Mouse (Mus musculus): ENCODE data around the gene Hoxd4. TPM values are rescaled to one million over a fixed set of nuclear protein-coding genes. Genes with fewer than 3 reads are reported as not detected.

Hoxd4 gene
- polyA plus RNA-seq, 1 experiment from 2014 or later: 1.2 TPM

DNA sequence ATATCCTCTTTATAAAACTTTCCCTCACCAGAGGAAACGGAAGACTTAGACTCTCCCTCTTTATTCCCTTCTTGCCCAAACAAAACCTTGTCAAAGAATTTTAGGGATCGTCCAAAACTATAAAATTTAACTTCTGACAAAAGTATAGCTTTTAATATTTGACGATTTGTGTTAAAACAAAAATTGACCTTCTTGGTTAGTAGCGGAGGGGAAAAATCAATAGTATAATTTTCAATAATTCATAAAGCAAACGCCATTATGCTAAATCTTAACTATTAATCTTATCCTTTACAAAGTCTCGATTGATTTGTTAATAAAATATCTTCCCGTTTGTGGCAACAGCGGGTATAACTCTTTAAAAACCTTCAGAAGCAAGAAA, 21.4 kb upstream of the Hoxd4 start:
- Histone ChIP-seq H3K27me3 (replicated peaks) (peaks cover 82% of the 10 kb centered on the region), H3K36me3 (no peaks in the 10 kb centered on the region), H3K4me1 (replicated peaks) (peaks cover 10% of the 10 kb centered on the region; the same call in 1 of the 2 replicates), H3K4me3 (replicated peaks) (no peak overlapping the region; the same call in 1 of the 2 replicates), H3K9me3 (no peaks in the 10 kb centered on the region), H3K4me2 (replicated peaks) (no peak overlapping the region), H3K9ac (no peak overlapping the region), H3K27ac (no peak overlapping the region)
- ATAC-seq: no peak
- 12% methylated on average over 8 of the region's 8 CpGs for WGBS

DNA sequence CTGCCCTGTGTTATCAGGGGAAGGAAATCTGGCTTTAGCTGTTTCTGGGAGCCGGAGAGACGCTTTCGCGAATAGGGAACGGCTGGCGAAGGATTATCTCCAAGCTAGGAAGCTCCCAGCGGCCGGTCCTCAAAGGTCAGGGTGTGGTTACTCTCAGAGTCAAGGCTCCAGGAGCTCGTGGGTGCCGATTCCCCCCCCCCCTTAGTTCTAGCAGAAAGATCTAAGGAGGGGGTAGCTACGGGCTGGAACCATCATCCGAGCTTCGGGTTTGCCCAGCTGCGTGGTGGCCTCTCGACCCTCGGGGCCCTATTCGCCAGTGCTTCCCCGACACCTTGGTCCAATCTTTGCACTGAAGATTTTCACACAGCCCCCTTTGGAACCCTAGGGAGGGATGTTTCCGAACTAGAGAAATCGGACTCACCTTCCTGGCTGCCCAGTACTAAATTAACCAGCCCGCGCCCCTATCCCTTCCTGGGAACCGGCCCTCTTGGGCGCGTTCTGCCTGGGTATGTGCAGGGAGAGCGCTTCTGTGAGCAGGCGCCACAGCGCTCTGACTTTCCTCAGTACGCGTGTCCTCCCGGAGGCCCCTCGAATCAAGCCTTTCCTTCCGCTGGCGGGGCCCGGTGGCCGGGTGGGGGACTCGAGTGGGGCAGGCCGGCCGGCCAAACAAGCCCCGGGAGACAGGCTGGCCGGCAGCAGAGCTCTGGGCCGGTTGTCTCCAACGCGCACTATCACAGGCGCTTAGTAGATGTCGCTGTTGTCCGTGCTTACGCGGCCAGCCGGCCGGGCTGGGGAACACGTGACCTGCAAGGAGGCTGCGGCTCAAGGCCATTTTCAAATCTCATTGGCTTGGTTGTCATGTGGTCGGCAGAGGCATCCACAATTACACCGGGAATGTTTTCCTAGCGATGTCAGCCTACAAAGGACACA, 20.4 kb upstream of the Hoxd4 start, which contains the start of gene Hoxd10:
TSS of gene Hoxd10 (plus strand) at position 903 of the 930 bp plus-strand sequence.
- Histone ChIP-seq H3K4me2 (replicated peaks) (peak within 1 kb of the TSS; percentile 49), H3K36me3 (no peaks in the 10 kb centered on the region), H3K27me3 (replicated peaks) (peaks cover 88% of the 10 kb centered on the region), H3K9ac (peak within 1 kb of the TSS; percentile 39; the same call in 1 of the 2 replicates), H3K4me3 (replicated peaks) (peak within 1 kb of the TSS; percentile 31), H3K9me3 (no peaks in the 10 kb centered on the region), H3K27ac (0 out of 2 replicates have a peak within 1 kb of the TSS, but pooled peaks have one; percentile 17), H3K4me1 (replicated peaks) (peaks cover 10% of the 10 kb centered on the region; the same call in 1 of the 2 replicates)
- WGBS: 2% methylated on average over 56 of the region's 56 CpGs
- ATAC-seq: peak; percentile 76

DNA sequence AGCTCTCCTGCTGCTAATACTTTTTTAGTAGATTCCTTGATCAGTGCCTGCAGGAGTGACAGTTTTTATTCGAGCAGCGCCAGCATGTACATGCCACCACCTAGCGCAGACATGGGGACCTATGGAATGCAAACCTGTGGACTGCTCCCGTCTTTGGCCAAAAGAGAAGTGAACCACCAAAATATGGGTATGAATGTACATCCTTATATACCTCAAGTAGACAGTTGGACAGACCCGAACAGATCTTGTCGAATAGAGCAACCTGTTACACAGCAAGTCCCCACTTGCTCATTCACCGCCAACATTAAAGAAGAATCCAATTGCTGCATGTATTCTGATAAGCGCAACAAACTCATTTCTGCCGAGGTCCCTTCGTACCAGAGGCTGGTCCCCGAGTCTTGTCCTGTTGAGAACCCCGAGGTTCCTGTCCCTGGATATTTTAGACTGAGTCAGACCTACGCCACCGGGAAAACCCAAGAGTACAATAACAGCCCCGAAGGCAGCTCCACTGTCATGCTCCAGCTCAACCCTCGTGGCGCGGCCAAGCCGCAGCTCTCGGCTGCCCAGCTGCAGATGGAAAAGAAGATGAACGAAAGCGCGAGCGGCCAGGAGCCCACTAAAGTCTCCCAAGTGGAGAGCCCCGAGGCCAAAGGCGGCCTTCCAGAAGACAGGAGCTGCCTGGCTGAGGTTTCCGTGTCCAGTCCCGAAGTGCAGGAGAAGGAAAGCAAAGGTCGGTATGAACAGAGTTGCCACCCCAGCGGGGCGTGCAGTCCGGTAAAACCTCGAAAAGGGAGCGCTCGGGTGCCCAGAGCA, 19.5 kb upstream of the Hoxd4 start:
- H3K9ac ChIP-seq: peak overlapping the region; percentile 15; the same call in 1 of the 2 replicates
- no peak for ATAC-seq
- no peaks in the 10 kb centered on the region for H3K36me3 ChIP-seq
- peaks cover 89% of the 10 kb centered on the region for H3K27me3 ChIP-seq (replicated peaks)
- H3K4me2 ChIP-seq (replicated peaks): peak overlapping the region; percentile 49
- no peaks in the 10 kb centered on the region for H3K9me3 ChIP-seq
- H3K4me3 ChIP-seq (replicated peaks): peak overlapping the region; percentile 31
- WGBS: 4% methylated on average over 35 of the region's 35 CpGs
- peaks cover 10% of the 10 kb centered on the region; the same call in 1 of the 2 replicates for H3K4me1 ChIP-seq (replicated peaks)
- no peak overlapping the region for H3K27ac ChIP-seq

DNA sequence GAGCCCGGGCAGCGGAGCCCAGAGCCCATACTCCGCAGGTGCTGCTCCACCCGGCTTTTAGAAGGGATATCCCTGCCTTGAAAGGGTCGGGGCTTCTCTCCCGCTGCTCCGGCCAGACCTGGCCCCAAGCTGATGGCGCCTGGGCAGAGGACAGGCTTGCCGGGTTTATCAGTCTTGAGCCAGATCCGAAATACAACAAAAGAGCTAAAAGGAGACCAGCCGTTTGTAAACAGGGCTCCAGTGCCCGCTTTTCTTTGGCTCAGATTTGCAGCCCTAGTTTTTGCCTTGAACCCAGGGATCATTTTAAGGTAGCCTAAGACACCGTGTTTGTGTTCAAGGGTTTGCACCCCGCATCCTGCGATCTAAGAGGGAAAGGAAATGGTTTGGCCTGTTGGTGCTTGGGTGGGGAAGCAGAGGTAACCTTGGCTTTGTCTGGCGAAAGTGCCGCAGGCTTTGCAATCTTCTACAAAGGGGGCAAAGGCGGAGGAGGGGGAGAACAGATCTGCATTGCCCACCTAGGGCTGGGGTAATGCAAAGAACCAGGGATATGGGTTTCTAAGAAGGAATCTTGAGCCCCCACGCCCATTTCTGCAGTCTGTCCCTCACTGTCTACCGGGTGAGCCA, 18.8 kb upstream of the Hoxd4 start:
- peak overlapping the region; percentile 31 for H3K4me3 ChIP-seq (replicated peaks)

DNA sequence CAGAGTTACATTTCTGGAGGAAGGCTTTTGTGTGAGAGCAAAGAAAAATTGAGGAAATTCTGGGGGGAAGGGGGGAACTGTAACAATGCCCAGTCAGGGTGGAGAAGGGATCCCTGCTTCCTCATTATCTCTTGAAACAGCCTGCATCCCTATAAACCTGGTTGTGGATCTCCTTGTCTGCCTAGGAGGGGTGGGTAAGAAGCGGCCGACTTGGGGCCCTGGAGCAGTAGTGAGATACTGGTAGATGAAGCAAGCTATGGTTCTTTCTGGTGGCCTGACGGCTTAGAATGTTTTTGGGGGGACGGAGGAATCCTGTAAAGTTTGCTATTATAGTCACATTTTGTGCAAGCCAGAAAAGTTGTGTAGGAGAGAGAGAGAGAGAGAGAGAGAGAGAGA, 18.3 kb upstream of the Hoxd4 start:
- peak overlapping the region; percentile 31 for H3K4me3 ChIP-seq (replicated peaks)
- 0 out of 2 replicates have a peak overlapping the region, but pooled peaks have one; percentile 45 for H3K4me2 ChIP-seq (replicated peaks)
- H3K4me1 ChIP-seq (replicated peaks): peaks cover 20% of the 10 kb centered on the region
- H3K27me3 ChIP-seq (replicated peaks): peaks cover 90% of the 10 kb centered on the region
- H3K36me3 ChIP-seq: no peaks in the 10 kb centered on the region
- H3K9me3 ChIP-seq: no peaks in the 10 kb centered on the region
- no peak overlapping the region for H3K9ac ChIP-seq
- 19% methylated on average over 4 of the region's 4 CpGs for WGBS
- H3K27ac ChIP-seq: no peak overlapping the region
- ATAC-seq: no peak

More for the DNA sequence above, 18.8 kb upstream of the Hoxd4 start:
- Histone ChIP-seq H3K36me3 (no peaks in the 10 kb centered on the region), H3K9me3 (no peaks in the 10 kb centered on the region), H3K4me1 (replicated peaks) (peaks cover 15% of the 10 kb centered on the region), H3K27ac (no peak overlapping the region), H3K9ac (peak overlapping the region; percentile 15; the same call in 1 of the 2 replicates), H3K27me3 (replicated peaks) (peaks cover 89% of the 10 kb centered on the region), H3K4me2 (replicated peaks) (peak overlapping the region; percentile 45)
- no peak for ATAC-seq
- 3% methylated on average over 20 of the region's 20 CpGs for WGBS

DNA sequence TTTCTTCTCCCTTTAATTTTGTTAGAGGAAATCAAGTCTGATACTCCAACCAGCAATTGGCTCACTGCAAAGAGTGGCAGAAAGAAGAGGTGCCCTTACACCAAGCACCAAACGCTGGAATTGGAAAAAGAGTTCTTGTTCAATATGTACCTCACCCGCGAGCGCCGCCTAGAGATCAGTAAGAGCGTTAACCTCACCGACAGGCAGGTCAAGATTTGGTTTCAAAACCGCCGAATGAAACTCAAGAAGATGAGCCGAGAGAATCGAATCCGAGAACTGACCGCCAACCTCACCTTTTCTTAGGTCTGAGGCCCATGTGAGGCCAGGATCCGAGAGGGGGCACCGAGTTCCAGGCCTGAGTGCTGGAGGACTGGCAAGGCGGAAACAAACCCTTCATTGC, 17.7 kb upstream of the Hoxd4 start:
- no peaks in the 10 kb centered on the region for H3K9me3 ChIP-seq
- no peak overlapping the region for H3K27ac ChIP-seq
- H3K4me1 ChIP-seq (replicated peaks): peaks cover 23% of the 10 kb centered on the region
- ATAC-seq: no peak
- H3K27me3 ChIP-seq (replicated peaks): peaks cover 93% of the 10 kb centered on the region
- no peak overlapping the region for H3K9ac ChIP-seq
- no peak overlapping the region for H3K4me2 ChIP-seq (replicated peaks)
- H3K4me3 ChIP-seq (replicated peaks): no peak overlapping the region
- WGBS: 4% methylated on average over 16 of the region's 16 CpGs
- H3K36me3 ChIP-seq: no peaks in the 10 kb centered on the region

DNA sequence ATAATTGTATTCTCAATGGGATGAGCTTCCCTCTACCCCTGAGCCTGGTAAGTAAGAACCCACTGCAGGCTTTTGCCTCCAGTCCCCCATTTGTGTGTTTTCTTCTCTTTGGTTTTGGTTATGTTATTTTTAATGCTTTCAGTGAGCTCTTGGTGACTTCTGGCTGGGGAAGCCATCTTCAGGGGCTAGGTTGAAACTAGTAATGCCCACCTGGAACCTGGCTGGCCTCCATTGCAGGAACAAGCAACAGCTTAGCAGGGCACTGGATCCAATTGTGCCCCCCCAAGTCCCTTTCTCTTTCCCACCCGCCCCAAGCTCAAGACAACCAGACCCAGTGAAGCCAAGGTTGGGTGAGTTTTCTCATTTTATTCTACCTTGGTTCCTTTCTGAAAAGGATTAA, 16.3 kb upstream of the Hoxd4 start:
- no peaks in the 10 kb centered on the region for H3K36me3 ChIP-seq
- H3K4me2 ChIP-seq (replicated peaks): no peak overlapping the region
- ATAC-seq: no peak
- peaks cover 94% of the 10 kb centered on the region for H3K27me3 ChIP-seq (replicated peaks)
- H3K4me1 ChIP-seq (replicated peaks): peaks cover 23% of the 10 kb centered on the region
- H3K9me3 ChIP-seq: no peaks in the 10 kb centered on the region
- H3K9ac ChIP-seq: no peak overlapping the region
- WGBS: 4% methylated on average over 1 of the region's 1 CpGs
- H3K4me3 ChIP-seq (replicated peaks): no peak overlapping the region
- H3K27ac ChIP-seq: no peak overlapping the region

DNA sequence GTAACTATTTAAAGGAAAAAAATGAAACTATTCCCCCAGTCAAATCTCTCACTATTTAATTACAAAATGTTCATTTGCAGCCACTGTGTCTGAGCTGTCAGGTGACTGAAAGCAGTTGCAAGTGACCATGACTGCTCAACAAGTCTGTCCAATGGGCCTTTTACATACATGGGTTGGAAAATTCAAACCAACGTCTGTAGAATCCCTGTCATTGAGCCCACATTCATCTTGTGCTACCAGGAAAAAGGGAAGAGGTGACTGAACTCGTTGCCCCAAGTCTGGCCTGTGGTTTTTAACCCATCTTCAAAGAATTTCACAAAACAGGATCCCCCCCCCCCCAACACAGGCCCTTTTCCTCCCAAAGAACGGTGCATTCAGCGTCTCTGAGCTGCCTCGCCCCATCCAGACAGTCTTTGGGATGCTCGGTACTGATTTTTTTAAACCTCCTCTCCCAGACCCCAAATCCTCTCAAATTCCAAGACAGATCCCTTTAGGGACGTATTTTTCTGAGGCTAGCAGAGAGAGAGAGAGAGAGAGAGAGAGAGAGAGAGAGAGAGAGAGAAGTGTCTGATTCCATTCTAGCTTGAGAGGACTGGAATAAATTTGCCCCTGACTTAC, 15.8 kb upstream of the Hoxd4 start:
- Histone ChIP-seq H3K9ac (no peak overlapping the region), H3K4me3 (replicated peaks) (no peak overlapping the region), H3K36me3 (no peaks in the 10 kb centered on the region), H3K27ac (no peak overlapping the region), H3K4me2 (replicated peaks) (no peak overlapping the region), H3K9me3 (no peaks in the 10 kb centered on the region), H3K4me1 (replicated peaks) (peaks cover 23% of the 10 kb centered on the region), H3K27me3 (replicated peaks) (peaks cover 98% of the 10 kb centered on the region)
- no peak for ATAC-seq
- 13% methylated on average over 7 of the region's 7 CpGs for WGBS

DNA sequence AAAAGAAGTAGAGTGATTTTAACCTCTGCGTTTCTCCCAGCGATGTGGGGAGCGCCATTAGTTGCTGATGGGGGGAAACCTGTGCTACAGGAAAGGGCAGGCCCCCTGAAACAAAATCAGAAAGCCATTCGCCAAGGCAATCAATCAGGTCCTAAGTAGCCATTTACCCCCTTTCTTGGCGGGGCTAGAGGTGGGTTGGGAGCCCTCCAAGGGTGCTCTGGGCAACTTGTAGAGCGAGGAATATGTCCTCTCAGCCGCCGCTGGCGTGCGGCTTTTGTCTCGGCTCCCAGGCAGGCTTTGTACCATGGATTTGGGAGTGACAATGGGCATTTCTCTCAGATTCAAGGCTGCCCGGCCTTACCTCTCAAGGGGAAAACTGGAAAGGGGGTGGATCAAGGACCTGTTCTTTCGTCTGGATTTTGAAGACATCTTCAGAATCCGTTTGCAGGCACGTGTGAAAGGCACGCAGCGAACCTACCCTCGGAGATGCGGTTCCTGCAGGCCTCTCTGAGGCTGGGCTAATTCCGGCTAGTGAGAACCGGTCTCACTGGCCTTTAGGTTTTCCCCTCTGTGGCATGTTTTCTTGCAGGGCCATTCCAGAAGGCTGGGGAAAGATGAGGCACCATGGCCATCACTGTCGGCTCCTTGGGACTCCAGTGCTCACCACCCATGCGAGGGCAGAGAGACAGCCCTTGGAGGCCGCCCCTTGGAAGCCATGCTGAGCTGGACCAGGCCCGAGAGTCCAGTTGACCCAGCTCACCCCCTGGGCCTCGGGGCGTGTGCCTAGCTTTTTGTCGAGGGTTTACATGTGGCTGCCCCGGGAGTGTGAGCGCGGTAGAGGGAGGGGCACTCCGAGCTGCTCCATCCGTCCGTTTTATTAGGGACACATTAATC, 15.0 kb upstream of the Hoxd4 start:
- Histone ChIP-seq H3K27ac (0 out of 2 replicates have a peak overlapping the region, but pooled peaks have one; percentile 27), H3K36me3 (no peaks in the 10 kb centered on the region), H3K4me1 (replicated peaks) (peaks cover 18% of the 10 kb centered on the region), H3K4me3 (replicated peaks) (no peak overlapping the region), H3K27me3 (replicated peaks) (peaks cover 97% of the 10 kb centered on the region), H3K9ac (peak overlapping the region; percentile 4; the same call in 1 of the 2 replicates), H3K9me3 (no peaks in the 10 kb centered on the region), H3K4me2 (replicated peaks) (peak overlapping the region; percentile 34)
- WGBS: 4% methylated on average over 34 of the region's 34 CpGs
- 0 out of 2 replicates have a peak, but pooled peaks have one; percentile 20 for ATAC-seq

DNA sequence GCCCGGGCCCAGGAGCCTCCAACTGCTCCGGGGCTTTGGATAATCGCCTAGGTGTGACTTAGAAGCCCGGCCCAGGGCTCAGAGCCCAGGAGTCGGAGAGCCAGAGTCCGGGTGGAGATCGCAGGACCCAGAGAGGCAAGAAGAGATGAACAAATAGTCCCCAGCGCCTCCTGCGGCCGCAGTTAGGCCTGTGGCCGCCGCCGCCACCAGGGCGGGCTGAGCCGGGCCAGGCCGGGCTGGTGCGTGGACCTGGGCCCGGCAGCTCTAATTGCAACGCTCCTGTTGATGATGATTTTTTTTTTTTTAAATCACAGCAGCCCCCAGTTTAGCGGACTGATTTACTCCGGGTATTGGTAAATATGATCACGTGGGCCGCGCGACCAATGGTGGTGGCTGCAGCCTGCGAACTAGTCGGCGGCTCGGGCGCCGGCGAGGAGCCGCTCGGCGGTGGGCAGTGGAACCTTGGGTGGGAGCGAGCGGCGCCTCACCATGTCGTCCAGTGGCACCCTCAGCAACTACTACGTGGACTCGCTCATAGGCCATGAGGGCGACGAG, 14.1 kb upstream of the Hoxd4 start, which contains the start of gene Hoxd9:
TSS of gene Hoxd9 (plus strand) at position 161 of the 555 bp plus-strand sequence.
- peak; percentile 41 for ATAC-seq
- WGBS: 1% methylated on average over 43 of the region's 43 CpGs
- Histone ChIP-seq H3K27me3 (replicated peaks) (peaks cover 90% of the 10 kb centered on the region), H3K9ac (peak within 1 kb of the TSS; percentile 42), H3K4me2 (replicated peaks) (peak within 1 kb of the TSS; percentile 65), H3K27ac (0 out of 2 replicates have a peak within 1 kb of the TSS, but pooled peaks have one; percentile 32), H3K4me1 (replicated peaks) (peaks cover 14% of the 10 kb centered on the region), H3K4me3 (replicated peaks) (peak within 1 kb of the TSS; percentile 41), H3K9me3 (no peaks in the 10 kb centered on the region), H3K36me3 (no peaks in the 10 kb centered on the region)
